Mouse (Mus musculus) stomach, postnatal 0 days (tissue): ENCODE measurements at regions not wholly inside any gene's neighbourhood (a gene's known extent, or its start where the extent isn't known, plus 50 kb on each side); places are given as distances from the start of the nearest gene placed in this dataset.

Experiments
- ATAC-seq: fragments of 200-750 bp; cut with Nextera tagmentation; 2 replicates; pipeline ENCODE4 v1.8.0; 2017; ENCODE audit not compliant: low FRiP score, low TSS enrichment
- DNase-seq: peaks from one replicate; pipeline ENCODE4 v3.0.0-alpha.2; 2016; ENCODE audit warnings: low spot score
- H3K27ac ChIP-seq: fragments of 300-500 bp; sonication (generic); replicated peaks from 2 replicates; pipeline ENCODE4 v1.5.1; 2014; ENCODE audit warnings: mild to moderate bottlenecking, control low read depth
- H3K27me3 ChIP-seq: fragments of 300-500 bp; sonication (generic); 2 replicates; pipeline ENCODE4 v1.6.1; 2014; ENCODE audit warnings: low read length; ENCODE audit not compliant: control insufficient read depth, insufficient read depth
- H3K36me3 ChIP-seq: fragments of 300-500 bp; sonication (generic); 2 replicates; pipeline ENCODE4 v1.6.1; 2014; ENCODE audit warnings: low read length, mixed read lengths; ENCODE audit not compliant: control insufficient read depth, insufficient read depth
- H3K4me1 ChIP-seq: fragments of 300-500 bp; sonication (generic); replicated peaks from 2 replicates; pipeline ENCODE4 v1.6.1; 2014; ENCODE audit warnings: antibody characterized with exemption; ENCODE audit not compliant: control insufficient read depth, insufficient read depth
- H3K4me2 ChIP-seq: fragments of 300-500 bp; sonication (generic); replicated peaks from 2 replicates; pipeline ENCODE4 v1.6.1; 2014; ENCODE audit warnings: low read depth, mild to moderate bottlenecking, control low read depth, moderate library complexity
- H3K4me3 ChIP-seq: fragments of 300-500 bp; sonication (generic); 2 replicates; pipeline ENCODE4 v1.5.1; 2014; ENCODE audit warnings: low read depth, low read length, control low read depth
- H3K9ac ChIP-seq: fragments of 300-500 bp; sonication (generic); 2 replicates; pipeline ENCODE4 v1.6.1; 2014; ENCODE audit warnings: mild to moderate bottlenecking, low read length, control low read depth, mixed read lengths
- H3K9me3 ChIP-seq: fragments of 300-500 bp; sonication (generic); 2 replicates; pipeline ENCODE4 v1.6.1; 2016; ENCODE audit warnings: low read length; ENCODE audit not compliant: control insufficient read depth
- CTCF ChIP-seq: IDR thresholded peaks from 2 replicates; pipeline ENCODE4 v1.5.1; 2016; ENCODE audit warnings: antibody characterized with exemption, low read depth, mild to moderate bottlenecking, moderate library complexity
- EP300 ChIP-seq: optimal IDR thresholded peaks from 2 replicates; pipeline ENCODE3; 2016; ENCODE audit warnings: antibody characterized with exemption
- WGBS: fragments of 180-500 bp; shearing (Covaris S2); extraction: QIAGEN DNeasy Blood & Tissue Kit; methylation state at CpG from one replicate; pipeline ENCODE4 v1.1.7; 2014; 5-methylcytosine and 5-hydroxymethylcytosine counted together

DNA sequence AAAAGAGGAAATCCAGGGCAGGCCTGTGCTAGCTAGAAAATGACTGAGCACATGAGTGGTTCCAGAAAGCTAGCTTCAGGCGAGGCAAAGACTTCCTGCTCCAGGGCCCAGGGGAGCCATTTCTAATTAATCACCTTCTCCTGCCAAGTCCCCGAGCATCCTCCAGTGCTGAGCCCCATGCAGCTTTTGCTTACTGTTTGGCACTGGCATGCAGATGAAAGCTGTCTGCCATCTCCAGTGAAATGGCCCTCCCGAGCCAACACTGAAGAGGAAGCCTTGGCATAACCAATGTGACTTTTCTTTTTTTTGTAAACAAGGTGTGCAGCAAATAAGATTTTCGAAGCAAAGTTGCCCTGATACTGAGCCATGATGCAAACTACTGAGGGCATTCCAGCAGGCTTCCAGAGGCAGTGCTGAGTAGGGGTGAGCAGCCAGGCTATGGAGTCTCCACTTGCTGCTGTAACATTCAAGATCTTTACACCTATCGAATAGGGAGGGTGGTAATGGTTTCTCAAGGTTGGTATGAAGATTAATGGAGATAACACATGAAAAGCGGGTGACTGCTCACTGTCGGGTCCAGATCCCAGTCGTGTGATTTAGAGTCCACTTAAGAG, 125.4 kb upstream of the Immp2l start:
- no peak for TF ChIP-seq EP300
- TF ChIP-seq CTCF, result no peak

GRCm38 (mm10) chr12:40905650-40906338, 118.1 kb upstream of the Immp2l start:
- no peaks in the 10 kb centered on the region for H3K36me3 ChIP-seq
- H3K4me3 ChIP-seq, result no peak overlapping the region
- TF ChIP-seq CTCF (no peak), EP300 (no peak)
- no peaks in the 10 kb centered on the region for H3K27me3 ChIP-seq
- DNase-seq (no peak), ATAC-seq (no peak)
- WGBS, result 87% methylated on average over 1 of the region's 1 CpGs
- H3K9me3 ChIP-seq, result no peaks in the 10 kb centered on the region
- no peak overlapping the region for H3K4me2 ChIP-seq
- no peaks in the 10 kb centered on the region for H3K4me1 ChIP-seq
- H3K9ac ChIP-seq, result no peak overlapping the region
- no peak overlapping the region for H3K27ac ChIP-seq

More for the DNA sequence above, 125.4 kb upstream of the Immp2l start:
- Histone ChIP-seq H3K27ac (no peak overlapping the region), H3K4me1 (no peaks in the 10 kb centered on the region), H3K9ac (no peak overlapping the region), H3K27me3 (no peaks in the 10 kb centered on the region), H3K36me3 (no peaks in the 10 kb centered on the region), H3K9me3 (no peaks in the 10 kb centered on the region), H3K4me2 (no peak overlapping the region), H3K4me3 (no peak overlapping the region)
- no peak for DNase-seq
- ATAC-seq, result no peak
- WGBS, result 64% methylated on average over 8 of the region's 8 CpGs

GRCm38 (mm10) chr12:40906807-40907206, 117.1 kb upstream of the Immp2l start:
- no peaks in the 10 kb centered on the region for H3K4me1 ChIP-seq
- no peak overlapping the region for H3K27ac ChIP-seq
- no peaks in the 10 kb centered on the region for H3K9me3 ChIP-seq
- ATAC-seq (no peak), DNase-seq (peak; percentile 39)
- no peak overlapping the region for H3K4me3 ChIP-seq
- H3K36me3 ChIP-seq, result no peaks in the 10 kb centered on the region
- no peak overlapping the region for H3K9ac ChIP-seq
- no peak overlapping the region for H3K4me2 ChIP-seq
- WGBS, result 85% methylated on average over 2 of the region's 2 CpGs
- no peak for TF ChIP-seq EP300
- TF ChIP-seq CTCF, result no peak
- H3K27me3 ChIP-seq, result no peaks in the 10 kb centered on the region

DNA sequence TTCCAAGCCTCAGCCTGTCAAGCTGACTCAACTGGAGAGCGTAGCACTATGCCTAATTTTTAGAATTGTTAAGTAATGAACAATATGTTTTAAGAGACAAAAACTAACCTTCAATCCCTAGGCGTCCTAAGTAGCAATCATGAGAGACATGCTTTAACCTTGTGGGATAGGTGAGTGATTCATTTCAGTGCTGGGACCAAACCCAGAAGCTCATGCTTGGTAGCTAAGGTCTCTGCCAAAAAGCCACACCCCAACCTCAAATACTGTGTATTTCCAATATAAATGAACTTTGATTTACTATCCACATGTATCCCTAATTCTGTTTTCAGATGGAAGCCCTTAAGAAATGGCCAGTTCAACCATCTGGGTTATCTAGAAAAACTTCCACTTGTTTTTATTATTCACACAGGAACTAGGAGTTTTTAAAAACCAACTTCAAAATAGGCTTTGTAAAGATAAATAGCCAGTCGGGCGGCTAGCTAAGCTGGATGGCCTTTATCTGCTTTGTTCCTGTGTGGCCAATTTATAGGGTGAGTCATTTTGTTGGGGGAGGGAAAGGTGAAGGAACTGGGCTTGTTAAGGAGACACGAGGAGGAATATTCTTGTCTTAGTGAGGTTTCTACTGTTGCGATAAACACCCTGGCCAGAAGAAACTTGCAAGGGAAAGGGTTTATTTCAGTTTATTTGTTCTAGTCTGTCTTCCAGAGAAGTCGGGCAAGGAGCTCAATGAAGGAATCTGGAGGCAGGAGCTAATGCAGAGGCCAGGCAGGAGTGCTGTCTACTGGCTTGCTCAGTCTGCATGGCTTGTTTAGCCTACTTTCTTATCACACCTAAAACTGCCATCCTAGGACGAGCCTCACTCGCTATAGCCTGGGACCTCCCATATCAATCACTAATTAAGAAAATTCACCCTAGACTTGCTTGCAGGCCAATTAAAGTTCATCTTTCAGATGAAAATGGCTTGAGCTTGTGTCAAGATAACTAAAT, 114.8 kb upstream of the Immp2l start:
- Histone ChIP-seq H3K4me1 (no peaks in the 10 kb centered on the region), H3K9ac (no peak overlapping the region), H3K4me2 (no peak overlapping the region), H3K36me3 (no peaks in the 10 kb centered on the region), H3K27me3 (no peaks in the 10 kb centered on the region), H3K27ac (peak overlapping the region; percentile 53; the same call in 1 of the 2 replicates), H3K9me3 (no peaks in the 10 kb centered on the region), H3K4me3 (no peak overlapping the region)
- ATAC-seq, result peak; percentile 90
- no peak for TF ChIP-seq CTCF
- TF ChIP-seq EP300, result no peak
- WGBS, result 28% methylated on average over 9 of the region's 9 CpGs
- DNase-seq, result peak; percentile 21

- TF ChIP-seq CTCF, result no peak
- no peak for TF ChIP-seq EP300
- Histone ChIP-seq H3K4me1 (no peaks in the 10 kb centered on the region; the same call in 1 of the 2 replicates), H3K4me2 (no peak overlapping the region), H3K4me3 (no peak overlapping the region), H3K27me3 (no peaks in the 10 kb centered on the region), H3K36me3 (no peaks in the 10 kb centered on the region), H3K9ac (no peak overlapping the region), H3K27ac (no peak overlapping the region), H3K9me3 (no peaks in the 10 kb centered on the region)
- 61% methylated on average over 3 of the region's 3 CpGs for WGBS
- ATAC-seq, result peak; percentile 92
- peak; percentile 49 for DNase-seq
These were observed 106.4 kb upstream of the Immp2l start for GRCm38 (mm10) chr12:40917486-40917885.
